Mouse (Mus musculus): ENCODE results near the gene Gm21310.
"Not testable (repeated sequence)": the region's sequence is repeated elsewhere in the genome, so short reads cannot be mapped to it uniquely, and the experiment has no call there.

Gene Gm21310

GRCm38 (mm10) chrY:10147083-10147482 lies at the start of gene Gm21310:
TSS of gene Gm21310 (minus strand) at chrY:10147183.
- DNase-seq (ENCODE audit: low read depth, low spot score): not testable (repeated sequence)
